Mouse (Mus musculus) forebrain, embryonic 12.5 days (tissue): Measurements from ENCODE around the gene St6galnac3. TPM values are rescaled to one million over a fixed set of nuclear protein-coding genes. Genes with fewer than 3 reads are reported as not detected.

Experiments
- ATAC-seq: fragments of 200-750 bp; cut with Nextera tagmentation; 2 replicates; pipeline ENCODE4 v1.8.0; 2017; ENCODE audit warnings: moderate TSS enrichment; ENCODE audit not compliant: low FRiP score
- H3K27ac ChIP-seq: fragments of 300-500 bp; sonication (generic); 2 replicates; pipeline ENCODE4 v1.5.1; 2016; ENCODE audit warnings: mild to moderate bottlenecking
- H3K27me3 ChIP-seq: fragments of 300-500 bp; sonication (generic); 2 replicates; pipeline ENCODE4 v1.6.1; 2016; ENCODE audit warnings: mild to moderate bottlenecking
- H3K36me3 ChIP-seq: fragments of 300-500 bp; sonication (generic); replicated peaks from 2 replicates; pipeline ENCODE4 v1.6.1; 2016; ENCODE audit warnings: mild to moderate bottlenecking
- H3K4me1 ChIP-seq: fragments of 300-500 bp; sonication (generic); 2 replicates; pipeline ENCODE4 v1.6.1; 2016
- H3K4me2 ChIP-seq: fragments of 300-500 bp; sonication (generic); 2 replicates; pipeline ENCODE4 v1.6.1; 2016; ENCODE audit warnings: mild to moderate bottlenecking, moderate library complexity
- H3K4me3 ChIP-seq: fragments of 300-500 bp; sonication (generic); replicated peaks from 2 replicates; pipeline ENCODE4 v1.5.1; 2016; ENCODE audit warnings: mild to moderate bottlenecking
- H3K9ac ChIP-seq: fragments of 300-500 bp; sonication (generic); 2 replicates; pipeline ENCODE4 v1.6.1; 2016; ENCODE audit warnings: mild to moderate bottlenecking
- H3K9me3 ChIP-seq: fragments of 300-500 bp; sonication (generic); 2 replicates; pipeline ENCODE4 v1.6.1; 2016
- WGBS: fragments of 180-500 bp; shearing (Covaris S2); methylation state at CpG from one replicate; pipeline ENCODE4 v1.1.7; 2016; 5-methylcytosine and 5-hydroxymethylcytosine counted together
- polyA plus RNA-seq: library from polyadenylated mRNA; unstranded; fragments of >200 nt; fragmentation: Nextera tagmentation; extraction: Ambion mirVana; gene quantifications from 2 replicates; pipeline ENCODE4 v1.2.1, GENCODE M21; 2016

Gene St6galnac3
- polyA plus RNA-seq, 1 experiment from 2014 or later: 26.9 TPM

- no peaks in the 10 kb centered on the region for H3K36me3 ChIP-seq
- H3K27ac ChIP-seq: no peak overlapping the region
- WGBS: 86% methylated on average over 6 of the region's 6 CpGs
- no peaks in the 10 kb centered on the region for H3K9me3 ChIP-seq
- H3K4me2 ChIP-seq: no peak overlapping the region
- no peak overlapping the region for H3K4me3 ChIP-seq
- H3K4me1 ChIP-seq: no peaks in the 10 kb centered on the region
- ATAC-seq: no peak
- no peak overlapping the region for H3K9ac ChIP-seq
- no peaks in the 10 kb centered on the region for H3K27me3 ChIP-seq
Measured at GRCm38 (mm10) chr3:153749359-153749758, 24.4 kb upstream of the St6galnac3 start.

DNA sequence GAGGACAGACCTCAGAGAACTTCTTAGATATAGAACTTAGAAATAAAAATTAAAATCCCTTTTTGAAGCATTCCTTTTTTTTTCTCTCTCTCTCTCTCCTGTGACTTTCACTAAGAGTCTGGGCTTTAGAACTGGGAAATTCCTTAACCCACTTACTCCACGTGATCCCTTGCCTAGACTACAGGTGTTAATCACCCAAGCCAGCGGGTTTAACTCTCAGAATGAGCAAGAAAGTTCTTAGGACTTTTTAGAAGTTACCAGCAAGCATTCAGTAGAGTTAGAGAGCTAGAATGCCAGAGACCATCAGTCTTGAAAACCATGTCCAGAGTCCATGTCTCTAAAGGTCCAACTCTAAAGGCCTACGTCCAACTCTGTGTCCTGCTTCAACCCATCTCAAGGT, 23.3 kb upstream of the St6galnac3 start:
- H3K4me3 ChIP-seq: no peak overlapping the region
- no peak overlapping the region for H3K27ac ChIP-seq
- no peaks in the 10 kb centered on the region for H3K27me3 ChIP-seq
- H3K4me1 ChIP-seq: no peaks in the 10 kb centered on the region
- H3K36me3 ChIP-seq: no peaks in the 10 kb centered on the region
- H3K4me2 ChIP-seq: no peak overlapping the region
- no peak overlapping the region for H3K9ac ChIP-seq
- ATAC-seq: no peak
- WGBS: 92% methylated on average over 3 of the region's 3 CpGs
- no peaks in the 10 kb centered on the region for H3K9me3 ChIP-seq

- Histone ChIP-seq H3K27me3 (no peaks in the 10 kb centered on the region), H3K4me2 (no peak overlapping the region), H3K9me3 (no peaks in the 10 kb centered on the region), H3K4me3 (no peak overlapping the region), H3K4me1 (no peaks in the 10 kb centered on the region), H3K27ac (no peak overlapping the region), H3K9ac (no peak overlapping the region), H3K36me3 (no peaks in the 10 kb centered on the region)
- WGBS: 68% methylated on average over 3 of the region's 3 CpGs
- no peak for ATAC-seq
Measured at GRCm38 (mm10) chr3:153745099-153745498, 20.1 kb upstream of the St6galnac3 start.

- Histone ChIP-seq H3K36me3 (no peaks in the 10 kb centered on the region), H3K4me1 (peaks cover under 1% of the 10 kb centered on the region; the same call in 1 of the 2 replicates), H3K27ac (no peak overlapping the region), H3K4me3 (no peak overlapping the region), H3K9me3 (no peaks in the 10 kb centered on the region), H3K9ac (no peak overlapping the region), H3K27me3 (no peaks in the 10 kb centered on the region), H3K4me2 (no peak overlapping the region)
- 93% methylated on average over 6 of the region's 6 CpGs for WGBS
- ATAC-seq: no peak
Measured at GRCm38 (mm10) chr3:153744447-153744846, 19.5 kb upstream of the St6galnac3 start.

- H3K9me3 ChIP-seq: no peaks in the 10 kb centered on the region
- peaks cover 6% of the 10 kb centered on the region; the same call in 1 of the 2 replicates for H3K27me3 ChIP-seq
- no peaks in the 10 kb centered on the region for H3K36me3 ChIP-seq
- 91% methylated on average over 7 of the region's 7 CpGs for WGBS
- peaks cover 19% of the 10 kb centered on the region for H3K4me1 ChIP-seq
- ATAC-seq: no peak
- H3K9ac ChIP-seq: no peak overlapping the region
- no peak overlapping the region for H3K27ac ChIP-seq
- H3K4me3 ChIP-seq: no peak overlapping the region
- no peak overlapping the region for H3K4me2 ChIP-seq
Measured at GRCm38 (mm10) chr3:153741800-153742199, 16.8 kb upstream of the St6galnac3 start.

DNA sequence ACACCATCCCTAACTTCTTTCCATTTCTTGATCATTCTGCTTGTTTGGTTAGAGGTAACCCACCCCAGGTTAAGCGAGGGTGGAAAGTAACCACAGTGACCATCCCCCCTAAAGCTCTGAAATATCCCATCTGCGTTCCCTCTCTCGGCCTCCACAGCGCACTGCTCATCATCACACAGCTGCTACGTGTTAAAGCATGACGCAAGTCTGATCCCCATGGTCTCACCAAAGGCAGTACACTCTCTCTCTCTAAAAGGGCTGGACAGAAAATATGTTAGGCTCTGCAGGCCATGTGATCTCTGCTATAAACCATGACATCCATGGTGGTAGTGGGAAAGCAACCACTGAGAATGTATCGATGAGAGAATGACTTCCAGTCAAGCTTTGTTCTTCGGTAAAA, 14.4 kb upstream of the St6galnac3 start:
- no peak overlapping the region for H3K27ac ChIP-seq

DNA sequence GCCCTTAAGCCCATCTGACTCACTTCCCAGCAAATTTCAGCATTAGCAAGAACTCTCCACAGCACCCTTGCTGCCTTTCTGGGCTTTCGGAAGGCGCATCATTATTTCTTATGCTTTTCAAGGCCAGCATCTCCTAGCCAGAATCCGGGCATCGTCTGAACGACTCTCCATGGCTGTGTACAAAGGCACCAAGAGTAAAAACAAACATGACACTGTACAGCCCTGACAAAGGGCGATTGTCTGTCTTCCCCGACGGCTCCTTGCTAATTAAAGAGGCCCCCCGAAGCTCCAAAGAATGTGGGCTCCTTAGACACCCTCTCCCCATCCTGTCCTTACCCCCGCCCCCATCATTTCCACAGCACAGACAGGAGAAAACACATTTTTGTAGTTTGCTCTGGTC, 13.4 kb upstream of the St6galnac3 start:
- Histone ChIP-seq H3K27ac (no peak overlapping the region), H3K27me3 (peaks cover 10% of the 10 kb centered on the region), H3K4me3 (no peak overlapping the region), H3K9ac (no peak overlapping the region), H3K9me3 (no peaks in the 10 kb centered on the region), H3K36me3 (no peaks in the 10 kb centered on the region), H3K4me2 (no peak overlapping the region; the same call in 1 of the 2 replicates), H3K4me1 (peaks cover 32% of the 10 kb centered on the region)
- ATAC-seq: peak; percentile 72
- WGBS: 11% methylated on average over 10 of the region's 10 CpGs

More for the DNA sequence above, 14.4 kb upstream of the St6galnac3 start:
- H3K4me3 ChIP-seq: no peak overlapping the region
- H3K4me2 ChIP-seq: no peak overlapping the region
- no peaks in the 10 kb centered on the region for H3K36me3 ChIP-seq
- peaks cover 10% of the 10 kb centered on the region for H3K27me3 ChIP-seq
- 84% methylated on average over 8 of the region's 8 CpGs for WGBS
- H3K9ac ChIP-seq: no peak overlapping the region
- H3K9me3 ChIP-seq: no peaks in the 10 kb centered on the region
- ATAC-seq: no peak
- H3K4me1 ChIP-seq: peaks cover 32% of the 10 kb centered on the region

DNA sequence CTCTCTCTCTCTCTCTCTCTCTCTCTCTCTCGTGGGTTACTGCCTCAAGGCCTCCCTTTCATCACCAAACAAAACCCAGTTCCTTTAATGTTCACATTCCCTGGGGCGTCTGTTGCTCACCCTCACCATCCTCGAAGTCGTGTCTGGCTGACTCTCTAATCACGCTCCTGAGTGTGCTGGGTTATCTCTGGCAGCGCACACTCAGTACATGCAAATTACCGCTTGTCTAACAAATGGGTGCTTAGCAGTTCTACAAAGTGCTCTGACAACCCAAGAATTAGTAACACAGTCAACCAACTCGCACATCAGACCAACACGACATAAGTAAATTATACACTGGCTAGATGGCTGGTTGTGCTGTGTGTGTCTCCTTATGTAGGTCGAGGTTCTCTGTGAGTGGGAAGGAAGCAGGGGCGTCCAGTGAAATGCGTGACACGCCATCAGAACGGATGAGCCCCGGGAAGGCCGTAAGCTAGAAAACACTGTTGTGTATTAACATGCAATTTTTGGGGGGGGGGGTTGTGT, 11.8 kb upstream of the St6galnac3 start:
- Histone ChIP-seq H3K4me1 (peaks cover 32% of the 10 kb centered on the region), H3K9me3 (no peaks in the 10 kb centered on the region), H3K4me3 (no peak overlapping the region), H3K4me2 (no peak overlapping the region), H3K36me3 (no peaks in the 10 kb centered on the region), H3K27me3 (peaks cover 10% of the 10 kb centered on the region), H3K9ac (no peak overlapping the region), H3K27ac (no peak overlapping the region)
- no peak for ATAC-seq
- WGBS: 67% methylated on average over 16 of the region's 16 CpGs

GRCm38 (mm10) chr3:153735796-153736549, 11.0 kb upstream of the St6galnac3 start:
- no peak for ATAC-seq
- Histone ChIP-seq H3K36me3 (no peaks in the 10 kb centered on the region), H3K4me1 (peaks cover 32% of the 10 kb centered on the region), H3K27me3 (peaks cover 10% of the 10 kb centered on the region), H3K4me3 (no peak overlapping the region), H3K4me2 (no peak overlapping the region), H3K9me3 (no peaks in the 10 kb centered on the region), H3K9ac (no peak overlapping the region), H3K27ac (no peak overlapping the region)
- 73% methylated on average over 13 of the region's 13 CpGs for WGBS

DNA sequence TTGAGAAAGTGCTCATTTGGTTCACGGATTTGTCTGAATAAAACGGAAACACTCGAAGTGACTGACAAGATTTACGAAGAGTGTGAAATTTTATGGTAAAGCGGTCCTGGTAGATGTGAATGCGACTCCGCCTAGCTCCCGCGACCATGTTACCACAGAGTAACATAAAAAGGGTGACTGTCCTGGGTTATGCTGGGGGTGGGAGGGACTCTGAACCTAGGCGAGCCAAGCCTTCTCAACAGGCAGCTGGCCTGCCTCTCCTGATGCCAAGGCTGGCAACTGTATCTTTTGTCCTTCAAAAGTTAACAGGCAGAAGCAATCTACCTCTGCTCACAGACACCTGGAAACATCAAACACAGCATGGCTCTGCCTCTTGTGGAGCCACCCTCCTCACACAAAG, 9.8 kb upstream of the St6galnac3 start:
- H3K27me3 ChIP-seq: peaks cover 10% of the 10 kb centered on the region
- WGBS: 63% methylated on average over 10 of the region's 10 CpGs
- H3K4me3 ChIP-seq: no peak overlapping the region
- H3K9ac ChIP-seq: no peak overlapping the region
- no peak overlapping the region for H3K27ac ChIP-seq
- H3K4me2 ChIP-seq: no peak overlapping the region
- H3K36me3 ChIP-seq: no peaks in the 10 kb centered on the region
- peaks cover 32% of the 10 kb centered on the region for H3K4me1 ChIP-seq
- no peaks in the 10 kb centered on the region for H3K9me3 ChIP-seq
- no peak for ATAC-seq

- WGBS: 91% methylated on average over 4 of the region's 4 CpGs
Measured at GRCm38 (mm10) chr3:153733364-153734159, 8.6 kb upstream of the St6galnac3 start.

DNA sequence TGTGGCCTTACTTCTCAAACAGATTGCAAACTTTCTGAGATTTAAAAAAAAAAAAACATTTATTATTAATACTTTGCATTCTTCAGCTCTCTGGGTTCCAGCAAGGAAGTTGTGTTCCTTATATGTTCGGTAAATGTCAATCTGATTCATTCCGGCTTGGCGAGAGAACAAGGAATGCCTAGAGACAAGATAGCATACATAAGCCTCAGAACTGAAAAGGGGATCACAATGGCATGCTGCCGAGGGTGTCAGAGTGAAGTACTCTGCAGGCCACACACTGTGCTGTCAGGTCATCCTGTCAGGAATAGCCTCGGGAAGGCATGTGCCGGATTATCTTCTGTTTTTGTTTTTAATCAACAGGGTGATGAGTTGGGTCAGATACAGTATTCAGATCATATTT, 7.8 kb upstream of the St6galnac3 start:
- Histone ChIP-seq H3K9ac (no peak overlapping the region), H3K4me2 (no peak overlapping the region), H3K4me3 (no peak overlapping the region), H3K36me3 (no peaks in the 10 kb centered on the region), H3K9me3 (no peaks in the 10 kb centered on the region), H3K27ac (no peak overlapping the region), H3K4me1 (peaks cover 15% of the 10 kb centered on the region), H3K27me3 (peaks cover 8% of the 10 kb centered on the region)
- WGBS: 52% methylated on average over 6 of the region's 6 CpGs
- ATAC-seq: no peak

More at GRCm38 (mm10) chr3:153733364-153734159, 8.6 kb upstream of the St6galnac3 start:
- no peak overlapping the region for H3K4me2 ChIP-seq
- no peak overlapping the region for H3K27ac ChIP-seq
- no peak for ATAC-seq
- no peaks in the 10 kb centered on the region for H3K36me3 ChIP-seq
- no peak overlapping the region for H3K4me3 ChIP-seq
- no peaks in the 10 kb centered on the region for H3K9me3 ChIP-seq
- H3K4me1 ChIP-seq: peaks cover 23% of the 10 kb centered on the region
- no peak overlapping the region for H3K9ac ChIP-seq
- peaks cover 10% of the 10 kb centered on the region for H3K27me3 ChIP-seq
